Mouse (Mus musculus) adrenal gland (tissue): ENCODE measurements around the gene Clta.

Source experiments
- intact Hi-C: fragments of 180-260 bp; cut with DNase I; formaldehyde crosslinking; loops from one replicate; pipeline ENCODE4 v1.15.1; 2025

Gene Clta

DNA sequence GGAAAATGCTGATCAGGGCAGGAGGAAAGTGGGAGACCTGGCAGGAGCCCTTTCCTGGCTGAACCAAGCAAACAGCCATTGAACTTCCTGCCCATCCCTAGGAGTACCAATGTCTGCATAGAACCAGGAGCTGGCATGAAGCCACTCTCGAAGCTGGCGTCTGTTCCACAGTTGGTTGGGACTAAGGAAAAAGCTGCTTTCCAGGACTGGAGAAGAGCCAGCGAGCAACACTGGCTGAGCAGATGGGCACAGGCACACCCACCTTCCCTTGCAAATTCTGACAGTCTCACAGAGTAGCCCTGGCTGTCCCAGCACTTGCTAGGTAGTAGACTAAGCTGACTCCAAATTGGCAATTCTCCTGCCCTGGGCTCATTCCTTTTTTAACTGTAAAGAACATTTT lies 24.5 kb upstream of the Clta start:
- intact Hi-C loops, result loop anchor here (5.0 kb wide), 1 partner anchor 72 kb away; no protein-coding TSS in a partner anchor

DNA sequence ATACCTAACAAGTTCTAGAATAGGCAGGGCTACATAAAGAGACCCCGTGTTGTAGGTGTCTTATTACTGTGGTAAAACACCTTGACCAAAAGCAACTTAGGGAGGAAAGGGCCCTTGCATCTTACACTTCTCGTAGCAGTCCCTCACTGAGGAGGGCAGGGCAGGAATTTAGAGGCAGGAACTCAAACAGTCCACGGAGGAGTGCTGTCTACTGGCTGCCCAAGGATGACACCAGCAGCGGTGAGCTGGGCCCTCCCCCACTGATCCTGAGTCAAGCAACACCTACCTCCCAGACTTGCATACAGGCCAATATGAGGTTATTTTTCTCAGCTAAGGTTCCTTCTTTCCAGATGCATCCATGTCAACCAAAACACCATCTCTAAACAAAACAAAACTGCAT lies 24.0 kb upstream of the Clta start:
- intact Hi-C loops, result loop anchor here (5.0 kb wide), 1 partner anchor 73 kb away; no protein-coding TSS in a partner anchor

DNA sequence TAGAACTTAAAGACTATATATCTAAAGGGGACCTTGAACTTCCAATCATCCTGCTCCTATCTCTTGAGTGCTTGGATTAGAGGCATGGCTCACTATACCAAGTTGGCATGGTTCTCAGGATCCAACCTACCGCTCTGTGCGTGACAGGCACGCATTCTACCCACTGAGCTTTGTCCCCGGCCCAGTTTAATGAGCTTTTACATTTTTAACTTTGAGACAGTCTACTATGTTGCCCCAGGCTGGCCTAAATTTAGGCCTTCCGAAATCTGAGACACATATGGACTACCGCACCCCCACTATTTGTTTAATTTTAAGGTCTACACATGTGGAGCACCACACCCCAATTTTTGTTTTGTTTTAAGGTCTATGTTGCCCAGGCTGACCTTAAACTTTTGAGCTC lies 23.4 kb upstream of the Clta start:
- intact Hi-C loops, result loop anchor here (5.0 kb wide), 1 partner anchor 74 kb away; no protein-coding TSS in a partner anchor

DNA sequence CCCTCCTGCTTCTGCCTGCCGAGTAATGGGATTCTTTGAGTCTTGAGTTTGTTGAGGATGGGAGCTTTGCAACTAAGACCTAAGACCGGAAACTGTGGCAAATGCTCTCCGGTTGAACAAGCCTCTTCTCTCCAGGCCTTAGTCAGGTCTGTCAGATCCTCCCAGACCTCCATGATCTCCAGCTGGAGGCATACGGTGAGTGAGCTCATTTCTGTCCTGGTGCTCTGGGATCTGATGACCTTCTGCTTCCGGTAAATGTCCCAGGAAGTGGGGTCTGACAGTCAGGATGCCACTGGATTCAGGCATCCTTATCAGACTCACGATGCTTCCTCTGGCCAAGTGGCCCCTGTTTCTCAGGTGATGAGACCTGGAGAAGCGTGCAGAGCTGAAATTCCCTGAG lies 23.0 kb upstream of the Clta start:
- intact Hi-C loops, result loop anchor here (5.0 kb wide), 1 partner anchor 74 kb away; no protein-coding TSS in a partner anchor

DNA sequence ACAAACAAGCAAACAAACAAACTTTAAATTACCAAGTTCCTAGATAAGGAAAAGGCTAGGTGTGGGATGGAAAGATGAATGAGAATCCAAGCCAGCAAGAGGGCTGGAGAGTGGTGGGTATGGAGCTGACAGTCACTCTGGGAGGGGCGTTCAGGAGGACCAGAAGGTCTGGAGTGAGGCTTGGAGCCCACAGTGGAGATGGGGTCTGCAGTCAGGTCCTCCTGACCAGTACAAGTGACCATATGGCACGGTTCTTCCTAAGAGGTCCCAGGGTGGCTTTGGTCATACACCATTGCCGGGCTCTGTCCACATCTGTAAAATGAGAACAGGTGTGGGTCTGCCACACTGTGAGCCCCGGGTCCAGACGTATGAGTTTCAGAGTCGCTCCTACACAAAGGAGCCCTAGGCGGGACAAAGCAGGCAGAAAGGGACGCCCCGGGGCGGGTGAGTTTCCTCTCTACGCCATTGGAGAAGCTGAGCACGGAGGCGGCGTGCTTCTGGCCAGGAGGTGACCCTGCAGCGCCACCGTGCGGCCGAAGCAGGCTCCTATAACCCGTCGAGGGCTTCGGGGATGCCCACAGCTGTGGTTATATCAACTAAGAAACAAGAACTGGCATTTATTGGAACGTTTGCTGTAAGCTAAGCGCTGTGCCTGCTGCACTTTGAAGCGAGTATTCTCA lies 22.1 kb upstream of the Clta start:
- intact Hi-C loops, result loop anchor here (1.0 to 5.0 kb wide), 2 partner anchors 57 to 75 kb away; no protein-coding TSS in a partner anchor

DNA sequence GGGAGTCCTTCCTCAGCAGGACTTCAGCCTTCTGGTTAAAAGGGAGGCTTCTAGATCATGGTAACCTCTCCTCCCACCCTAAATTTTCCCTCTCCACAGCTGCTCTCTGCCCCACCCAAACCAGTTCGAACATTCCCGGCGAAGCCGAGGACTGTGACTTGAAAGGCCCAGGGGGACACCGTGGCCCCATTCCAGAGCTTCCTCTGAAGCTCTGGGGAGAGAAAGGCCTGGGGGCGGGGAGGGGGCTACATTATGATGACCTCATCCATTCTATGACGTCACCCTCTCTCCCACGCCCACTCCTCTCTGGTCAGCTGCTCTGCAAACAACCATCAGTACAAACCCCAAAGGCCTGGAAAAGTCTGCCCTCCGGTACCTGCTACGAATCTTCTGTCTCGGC lies 21.1 kb upstream of the Clta start, which contains the start of gene Ccin:
TSS of gene Ccin (plus strand) at position 303 of the 400 bp plus-strand sequence.
- intact Hi-C loops, result loop anchor here (5.0 kb wide), 1 partner anchor 76 kb away; no protein-coding TSS in a partner anchor

DNA sequence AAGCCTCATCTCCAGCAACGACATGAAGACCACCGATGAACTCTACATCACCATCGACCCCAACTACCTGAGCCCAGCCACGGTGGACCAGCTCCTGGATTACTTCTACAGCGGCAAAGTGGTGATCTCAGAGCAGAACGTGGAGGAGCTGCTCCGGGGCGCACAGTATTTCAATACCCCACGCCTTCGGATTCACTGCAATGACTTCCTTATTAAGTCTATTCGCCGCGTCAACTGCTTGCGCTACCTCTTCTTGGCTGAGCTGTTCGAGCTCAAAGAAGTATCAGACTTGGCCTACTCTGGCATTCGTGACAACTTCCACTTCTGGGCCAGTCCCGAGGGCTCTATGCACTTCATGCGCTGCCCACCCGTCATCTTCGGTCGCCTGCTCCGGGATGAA lies 20.5 kb upstream of the Clta start:
- intact Hi-C loops, result loop anchor here (5.0 kb wide), 1 partner anchor 76 kb away; no protein-coding TSS in a partner anchor

DNA sequence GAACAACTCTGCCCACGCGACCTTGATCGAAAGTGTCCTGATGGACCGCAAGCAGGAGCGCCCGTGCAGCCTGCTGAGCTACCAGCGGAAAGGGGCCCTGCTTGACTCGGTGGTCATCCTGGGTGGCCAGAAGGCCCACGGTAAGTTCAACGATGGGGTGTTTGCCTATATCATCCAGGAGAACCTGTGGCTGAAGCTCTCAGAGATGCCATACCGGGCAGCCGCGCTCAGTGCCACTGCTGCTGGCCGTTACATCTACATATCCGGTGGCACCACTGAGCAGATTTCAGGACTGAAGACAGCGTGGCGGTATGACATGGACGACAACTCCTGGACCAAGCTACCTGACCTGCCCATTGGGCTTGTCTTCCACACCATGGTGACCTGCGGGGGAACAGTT lies 19.9 kb upstream of the Clta start:
- intact Hi-C loops, result loop anchor here (5.0 kb wide), 1 partner anchor 77 kb away; no protein-coding TSS in a partner anchor

DNA sequence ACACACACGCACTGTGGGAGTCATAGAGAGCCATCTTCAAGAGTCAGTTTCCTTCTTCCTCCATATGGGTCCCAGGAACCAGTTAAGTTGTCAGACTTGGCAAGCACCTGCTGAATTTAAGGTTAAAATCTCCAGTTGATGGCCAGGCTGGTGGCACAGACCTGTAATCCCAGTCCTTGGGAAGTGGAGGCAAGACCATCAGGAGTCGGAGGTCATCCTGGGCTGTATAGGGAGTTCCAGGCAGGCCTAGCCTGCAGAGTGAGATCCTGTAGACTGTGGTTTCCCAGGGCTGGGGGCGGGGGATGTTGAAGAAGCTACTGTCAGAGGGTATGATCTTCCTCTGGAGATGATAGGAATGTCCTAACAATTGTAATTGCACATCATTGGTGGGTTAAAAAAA lies 15.3 kb upstream of the Clta start:
- intact Hi-C loops, result no loop called here

DNA sequence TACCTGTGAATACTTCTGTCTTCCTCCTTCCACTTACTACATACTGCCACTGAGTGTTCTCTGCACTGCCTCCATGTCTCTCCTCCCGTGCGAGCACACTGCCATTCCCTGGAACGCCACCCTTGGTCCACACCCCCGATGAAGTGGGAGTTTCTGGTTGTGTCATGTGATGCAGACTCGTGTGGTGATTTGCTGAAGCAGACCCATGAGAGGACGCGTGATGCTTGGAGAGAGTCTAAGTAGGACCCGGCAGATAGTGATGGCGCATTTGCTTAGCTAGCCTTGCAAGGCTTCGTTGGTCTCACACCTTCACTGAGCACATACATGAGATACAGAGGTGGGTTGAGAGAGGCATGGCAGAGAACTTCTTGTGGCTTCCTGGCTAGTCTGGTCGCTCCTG lies 11.2 kb upstream of the Clta start:
- intact Hi-C loops, result no loop called here

DNA sequence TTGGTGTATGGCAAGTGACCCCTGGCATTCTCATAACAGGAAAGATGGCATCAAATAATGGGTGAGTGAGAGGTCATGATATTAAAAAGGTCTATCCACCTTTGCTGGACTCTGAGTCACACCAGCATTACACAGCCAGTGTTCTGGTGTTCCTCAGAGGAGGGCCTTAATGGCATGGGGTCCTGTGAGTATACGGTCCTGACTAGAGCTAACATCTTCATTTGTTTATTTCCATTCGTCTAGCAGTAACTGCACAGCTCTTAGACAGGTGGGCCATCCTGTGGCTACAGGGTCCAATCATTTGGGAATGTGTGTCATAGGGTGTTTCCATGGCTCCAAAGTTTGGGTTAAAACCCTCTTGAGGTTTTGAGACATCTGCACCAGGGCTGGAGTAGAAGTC lies 9.9 kb upstream of the Clta start:
- intact Hi-C loops, result no loop called here

DNA sequence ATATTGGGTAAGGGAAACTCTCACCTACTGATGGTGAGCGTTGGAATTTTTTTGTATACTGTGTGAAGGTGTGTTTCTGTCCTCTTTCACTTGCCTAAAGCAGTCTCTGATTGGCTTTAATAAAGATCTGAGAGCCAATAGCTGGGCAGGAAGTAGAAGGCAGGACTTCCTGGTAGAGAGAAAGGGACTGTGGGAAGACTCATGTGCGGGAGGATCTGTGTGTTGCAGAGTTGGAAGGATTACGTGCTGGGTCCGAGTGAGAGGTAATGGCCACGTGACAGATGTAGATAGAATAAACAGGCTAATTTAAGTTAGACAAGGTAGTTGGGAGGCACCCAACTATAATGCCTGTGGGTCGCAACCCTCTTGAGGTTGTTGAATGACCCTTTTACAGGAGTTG lies 630 bp upstream of the Clta start:
- intact Hi-C loops, result no loop called here

DNA sequence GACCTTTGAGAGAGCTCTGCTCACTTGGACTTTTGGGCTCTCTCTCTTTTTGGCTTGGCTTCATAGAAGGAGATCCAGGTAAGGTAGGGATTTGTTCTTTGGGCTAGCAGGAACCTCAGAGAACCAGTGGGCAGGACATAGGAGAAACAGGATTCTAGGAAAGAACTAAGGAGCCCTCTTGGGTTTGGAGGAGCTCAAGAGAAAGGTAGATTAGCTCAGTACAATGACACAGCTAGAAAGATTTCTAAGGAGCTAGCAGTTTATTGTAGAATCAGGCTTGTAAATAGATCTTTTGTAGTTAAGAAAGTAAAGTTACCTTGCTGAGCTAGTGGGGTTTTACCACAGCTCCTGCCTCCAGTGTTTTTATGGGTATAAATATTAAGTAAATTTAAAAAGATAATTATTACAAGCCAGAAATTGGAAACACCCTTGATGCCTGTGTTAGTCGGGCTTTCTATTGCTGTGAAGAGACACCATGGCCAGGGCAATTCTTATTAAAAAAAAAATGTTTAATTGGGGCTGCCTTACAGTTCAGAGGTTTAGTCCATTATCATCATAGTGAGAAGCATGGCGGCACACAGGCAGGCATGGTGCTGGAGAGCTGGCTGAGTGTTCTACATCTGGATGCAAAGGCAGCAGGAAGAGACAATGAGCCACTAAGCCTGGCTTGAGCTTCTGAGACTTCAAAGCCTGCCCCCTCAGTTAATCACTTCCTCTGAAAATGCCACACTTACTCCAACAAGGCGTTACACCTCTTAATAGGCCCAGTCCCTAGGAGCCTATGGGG lies 564 bp downstream of the Clta start:
- intact Hi-C loops, result no loop called here

DNA sequence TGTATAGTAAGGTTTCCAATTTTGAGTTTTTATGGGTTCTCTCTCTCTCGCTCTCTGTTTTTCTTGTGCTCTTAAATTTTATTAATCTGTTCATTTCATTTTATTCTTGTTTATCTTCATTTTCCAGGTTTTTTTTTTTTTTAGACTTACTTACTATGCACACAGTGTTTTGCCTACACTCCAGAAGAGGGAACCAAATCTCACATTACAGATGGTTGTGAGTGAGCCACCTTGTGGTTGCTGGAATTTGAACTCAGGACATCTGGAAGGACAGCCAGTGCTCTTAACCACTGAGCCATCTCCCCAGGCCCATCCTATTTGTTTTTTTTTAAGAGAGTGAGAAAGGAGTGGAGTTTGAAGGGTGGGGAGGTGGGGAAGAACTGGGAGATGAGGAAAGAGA lies 5.9 kb downstream of the Clta start:
- intact Hi-C loops, result no loop called here

DNA sequence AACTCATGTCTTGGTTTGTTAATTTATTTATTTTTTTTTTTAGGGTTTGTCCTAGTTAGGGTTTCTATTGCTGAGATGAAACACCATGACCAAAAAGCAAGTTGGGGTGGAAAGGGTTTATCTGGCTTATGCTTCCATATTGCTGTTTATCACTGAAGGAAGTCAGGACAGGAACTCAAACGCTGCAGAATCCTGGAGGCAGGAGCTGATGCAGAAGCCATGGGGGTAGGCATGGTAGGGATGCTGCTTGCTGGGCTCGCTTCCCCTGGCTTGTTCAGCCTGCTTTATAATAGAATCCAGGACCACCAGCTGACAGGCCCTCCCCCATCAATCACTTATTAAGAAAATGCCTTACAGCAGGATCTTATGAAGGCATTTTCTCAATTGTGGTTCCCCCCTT lies 6.6 kb downstream of the Clta start:
- intact Hi-C loops, result no loop called here

DNA sequence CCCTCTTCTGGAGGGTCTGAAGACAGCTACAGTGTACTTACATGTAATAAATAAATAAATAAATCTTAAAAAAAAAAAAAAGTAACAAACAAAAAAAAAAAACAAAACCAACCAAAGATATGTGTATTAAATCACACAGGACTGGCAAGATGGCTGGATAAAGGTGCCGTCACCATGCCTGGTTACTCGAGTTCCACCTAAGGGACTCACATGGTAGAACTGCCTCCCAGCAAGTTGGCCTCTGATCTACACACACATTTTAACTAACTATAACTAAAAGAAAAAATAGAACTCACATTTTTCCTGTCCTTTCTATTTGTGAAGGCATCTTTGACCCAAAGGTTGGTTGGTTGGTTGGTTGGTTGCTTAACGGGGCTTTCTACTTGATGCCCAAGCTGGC lies 7.5 kb downstream of the Clta start:
- intact Hi-C loops, result no loop called here

DNA sequence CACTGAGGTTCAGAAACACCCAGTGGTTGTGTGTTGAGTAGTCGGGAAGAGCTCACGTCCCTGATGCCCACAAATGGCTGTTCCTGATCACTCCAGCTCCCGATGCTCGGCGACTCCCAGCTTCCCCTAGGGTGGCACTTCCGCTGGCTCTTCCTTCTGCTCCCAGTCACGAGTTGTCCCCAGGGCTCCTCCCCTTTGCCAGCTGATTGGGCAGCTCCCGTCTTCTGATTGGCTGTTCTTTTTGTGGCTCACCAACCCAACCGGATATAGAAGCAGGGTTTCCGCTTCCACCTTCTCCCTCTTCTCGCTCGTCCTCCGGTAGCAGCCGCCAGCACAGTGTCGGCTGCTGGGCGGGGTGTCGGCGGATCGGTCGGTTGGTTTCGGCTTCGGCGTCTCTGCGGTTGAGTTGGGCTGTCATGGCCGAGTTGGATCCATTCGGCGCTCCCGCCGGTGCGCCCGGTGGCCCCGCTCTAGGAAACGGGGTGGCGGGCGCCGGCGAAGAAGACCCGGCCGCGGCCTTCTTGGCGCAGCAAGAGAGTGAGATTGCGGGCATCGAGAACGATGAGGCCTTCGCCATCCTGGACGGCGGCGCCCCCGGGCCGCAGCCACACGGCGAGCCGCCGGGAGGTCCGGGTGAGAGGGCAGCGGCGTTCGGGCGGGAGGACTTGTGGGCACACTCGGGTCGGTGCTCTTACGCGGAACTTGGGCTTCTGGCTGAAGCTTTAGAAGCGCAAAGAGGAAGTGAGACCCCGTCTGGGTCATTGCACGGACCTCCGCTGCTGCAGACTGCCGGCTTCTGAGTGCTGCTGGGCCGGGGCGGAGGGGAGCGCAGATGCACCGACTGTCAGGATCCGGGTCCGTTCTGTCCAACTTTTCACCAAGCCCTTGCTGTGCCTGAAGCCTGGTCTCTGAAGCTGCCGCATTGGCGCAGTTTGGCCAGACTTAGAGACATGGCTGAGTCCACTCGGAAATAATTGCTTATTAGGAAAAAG lies 8.4 kb downstream of the Clta start:
- intact Hi-C loops, result no loop called here

DNA sequence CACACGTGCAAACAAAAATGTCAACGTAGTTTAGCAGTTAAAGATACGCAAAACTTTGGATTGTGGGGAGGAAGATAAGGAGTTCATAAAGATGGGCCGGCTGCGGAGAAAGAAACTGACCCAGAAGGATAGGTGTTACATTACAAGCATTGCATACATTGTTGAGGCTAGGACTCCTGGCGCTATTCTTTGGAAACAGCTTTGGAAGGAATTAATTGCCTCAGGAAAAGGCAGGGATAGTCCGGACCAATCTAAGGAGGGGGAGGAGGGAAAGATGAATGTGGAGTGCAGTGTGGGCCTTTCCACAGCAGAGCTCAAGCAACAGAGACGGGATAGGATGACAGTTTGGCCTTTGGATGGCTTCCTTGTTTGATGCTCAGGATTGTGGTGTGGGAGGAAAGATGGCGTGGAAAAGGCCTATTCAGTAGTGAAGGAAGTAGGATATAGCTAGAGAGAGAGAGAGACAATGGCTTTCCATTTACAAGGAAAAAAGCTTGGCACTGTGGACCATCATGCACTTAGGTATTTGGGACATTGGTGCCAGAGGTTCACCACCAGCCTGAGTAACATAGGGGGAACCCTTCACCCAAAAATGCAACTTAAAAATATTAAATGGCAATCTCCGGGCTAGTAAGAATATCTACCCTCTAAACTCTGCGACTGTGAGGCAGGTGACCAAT lies 9.3 kb downstream of the Clta start:
- intact Hi-C loops, result no loop called here

DNA sequence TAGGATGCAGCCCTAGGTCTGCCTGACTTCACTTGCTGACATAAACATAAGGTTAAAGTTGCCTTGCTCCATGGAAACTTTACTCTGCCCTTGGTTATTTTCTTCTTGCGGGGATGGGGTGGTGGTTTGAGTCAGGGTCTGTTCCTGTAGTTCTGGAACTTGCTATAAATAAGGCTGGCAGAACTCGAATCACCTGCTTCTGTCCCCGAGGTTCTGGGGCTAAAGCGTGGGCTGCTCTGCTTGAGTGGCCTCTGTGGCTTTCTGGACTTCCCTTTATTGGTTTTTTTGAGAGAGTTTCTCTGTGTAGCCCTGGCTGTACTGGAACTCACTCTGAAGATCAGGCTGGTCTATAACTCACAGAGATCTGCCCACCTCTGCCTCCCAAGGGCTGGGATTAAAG lies 11.8 kb downstream of the Clta start:
- intact Hi-C loops, result no loop called here

DNA sequence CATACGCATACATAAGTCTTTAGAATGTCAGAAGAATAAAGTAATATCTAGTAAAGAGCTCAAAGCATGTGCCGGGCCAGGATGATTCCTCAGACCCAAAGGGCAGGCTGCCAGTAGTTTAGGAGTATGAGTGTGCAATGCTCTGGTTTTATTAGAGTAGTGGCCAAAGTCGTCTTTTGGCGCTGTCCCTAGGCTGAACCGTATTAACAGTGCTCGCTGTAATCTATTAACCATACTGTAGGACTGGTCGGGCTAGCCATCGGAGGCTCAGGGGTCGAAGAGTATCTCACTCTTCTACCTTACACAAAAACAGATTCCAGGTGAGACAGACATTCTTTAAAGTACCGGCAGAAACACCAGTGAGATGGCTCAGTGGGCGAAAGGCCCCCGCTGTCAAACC lies 12.5 kb downstream of the Clta start:
- intact Hi-C loops, result no loop called here

DNA sequence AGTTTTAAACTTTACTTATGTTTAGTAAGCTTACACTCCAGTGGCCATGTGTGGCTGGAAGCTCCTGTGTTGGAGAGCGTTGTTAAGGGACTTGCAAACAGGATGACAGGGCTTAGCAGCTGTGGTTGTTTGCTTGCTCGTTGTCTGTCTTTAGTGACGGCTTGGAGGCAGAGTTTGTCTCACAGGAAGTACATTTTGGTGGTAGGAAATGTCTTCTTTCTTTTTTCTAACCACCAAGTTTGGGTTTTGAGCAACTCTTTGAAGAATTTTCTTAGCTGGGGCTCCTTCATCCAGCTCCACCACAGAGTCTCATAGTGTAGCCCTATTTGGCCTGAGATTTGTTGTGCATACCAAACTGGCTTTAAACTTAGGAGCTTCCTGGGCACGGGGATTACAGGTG lies 18.1 kb downstream of the Clta start:
- intact Hi-C loops, result no loop called here
